Mouse (Mus musculus): Measurements from ENCODE around the gene Myog. TPM values are rescaled to one million over a fixed set of nuclear protein-coding genes. Genes with fewer than 3 reads are reported as not detected.

The Myog gene
- total and polyA plus RNA-seq, 2 experiments from 2014 or later, result 0.11 TPM; not detected in 1

DNA sequence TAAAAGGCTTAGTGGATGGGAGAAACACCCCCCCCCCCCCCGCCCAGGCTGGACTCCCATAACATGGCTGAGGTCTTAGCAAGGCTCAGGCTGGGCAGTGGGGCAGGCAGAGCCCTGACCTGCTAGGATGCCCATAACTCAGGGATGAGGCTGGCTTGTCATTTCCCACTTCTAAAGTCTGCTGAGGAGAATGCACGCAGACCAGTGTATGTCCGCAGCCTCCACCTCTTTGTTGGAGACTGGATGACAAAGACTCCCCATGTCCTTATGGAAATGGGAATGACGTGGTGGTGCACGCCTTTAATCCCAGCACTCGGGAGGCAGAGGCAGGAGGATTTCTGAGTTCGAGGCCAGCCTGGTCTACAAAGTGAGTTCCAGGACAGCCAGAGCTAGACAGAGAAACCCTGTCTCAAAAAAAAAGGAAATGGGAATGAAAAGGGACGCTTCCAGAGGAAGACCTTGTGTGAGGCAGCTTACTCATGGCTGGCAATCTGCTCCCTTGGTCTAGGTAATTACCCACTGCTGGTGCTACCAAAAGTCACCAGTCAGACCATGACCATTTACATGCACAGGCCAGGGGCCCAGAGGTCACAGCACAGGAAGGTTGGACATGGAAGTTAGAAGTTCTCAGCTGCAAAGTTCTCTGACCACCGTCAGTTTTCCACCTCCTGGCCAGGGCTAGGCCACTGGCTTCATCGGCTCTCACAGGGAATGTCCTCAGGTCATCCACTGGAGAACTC is 43.8 kb downstream of the Myog start:
- WGBS, result 81% methylated on average over 10 of the region's 10 CpGs
- H3K36me3 ChIP-seq (ENCODE audit: insufficient read depth, low read length), result peaks cover 9% of the 10 kb centered on the region; the same call in 1 of the 2 replicates

DNA sequence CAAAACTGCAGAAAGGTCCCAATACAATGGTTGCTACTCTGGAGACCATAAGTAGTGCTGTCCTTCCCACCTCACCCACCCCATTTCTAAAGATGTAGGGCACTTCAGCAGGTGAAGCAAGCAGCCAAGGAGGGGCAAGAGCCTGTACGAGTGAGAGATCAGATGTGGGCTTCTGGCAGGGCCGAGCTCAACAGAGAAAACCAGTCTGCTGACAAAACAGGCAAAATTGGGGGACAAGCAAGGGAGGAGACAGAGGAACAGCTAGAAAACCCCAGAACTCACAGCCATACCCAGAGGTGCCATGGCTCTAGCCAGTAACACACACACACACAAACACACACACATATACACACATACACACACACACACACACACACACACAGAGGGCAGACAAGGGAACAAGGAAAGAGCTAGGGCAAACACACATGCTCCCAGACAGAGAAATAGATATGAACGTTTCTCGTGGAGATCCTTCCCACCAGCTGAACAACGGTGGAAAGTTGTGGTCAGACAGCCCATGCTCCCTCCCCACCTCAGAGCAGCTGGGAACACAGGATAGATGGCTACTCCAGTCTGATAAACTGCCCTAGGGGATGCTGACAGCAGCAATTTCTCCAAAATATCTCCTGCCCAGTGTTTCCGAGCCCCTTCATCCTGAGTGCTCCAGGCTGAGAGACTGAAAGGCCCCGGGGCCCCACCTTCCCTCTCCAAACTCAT is 44.5 kb downstream of the Myog start:
- no peaks in the 10 kb centered on the region for H3K27me3 ChIP-seq (ENCODE audit: insufficient read depth, low read length)
- H3K4me2 ChIP-seq (ENCODE audit: low read depth, low read length, poor library complexity, severe bottlenecking), result no peak overlapping the region
- TF ChIP-seq CTCF (IDR thresholded peaks at IDR 0.05), result no peak
- 82% methylated on average over 7 of the region's 7 CpGs for WGBS
- H3K27ac ChIP-seq (ENCODE audit: low read depth, low read length), result no peak overlapping the region
- H3K4me1 ChIP-seq (ENCODE audit: insufficient read depth, low read length), result peaks cover 3% of the 10 kb centered on the region; the same call in 1 of the 2 replicates
- no peak overlapping the region for H3K4me3 ChIP-seq (ENCODE audit: low read depth, low read length)
- no peak overlapping the region for H3K9ac ChIP-seq (replicated peaks; ENCODE audit: low read length, poor library complexity, severe bottlenecking)
- DNase-seq (ENCODE audit: low spot score), result no peak
- no peak for ATAC-seq (ENCODE audit: low FRiP score)
- no peaks in the 10 kb centered on the region for H3K9me3 ChIP-seq (ENCODE audit: low read length)
- H3K36me3 ChIP-seq (ENCODE audit: insufficient read depth, low read length), result 0 out of 2 replicates have a peak, but pooled peaks cover 2% of the 10 kb centered on the region

More for the DNA sequence above, 43.8 kb downstream of the Myog start:
- no peak for ATAC-seq (ENCODE audit: low FRiP score)
- no peaks in the 10 kb centered on the region for H3K9me3 ChIP-seq (ENCODE audit: low read length)
- H3K9ac ChIP-seq (replicated peaks; ENCODE audit: low read length, poor library complexity, severe bottlenecking), result no peak overlapping the region
- H3K4me2 ChIP-seq (ENCODE audit: low read depth, low read length, poor library complexity, severe bottlenecking), result no peak overlapping the region
- DNase-seq (ENCODE audit: low spot score), result no peak
- no peak overlapping the region for H3K4me3 ChIP-seq (ENCODE audit: low read depth, low read length)
- no peak overlapping the region for H3K27ac ChIP-seq (ENCODE audit: low read depth, low read length)
- TF ChIP-seq CTCF (IDR thresholded peaks at IDR 0.05), result no peak
- no peaks in the 10 kb centered on the region for H3K27me3 ChIP-seq (ENCODE audit: insufficient read depth, low read length)
- peaks cover 3% of the 10 kb centered on the region; the same call in 1 of the 2 replicates for H3K4me1 ChIP-seq (ENCODE audit: insufficient read depth, low read length)

DNA sequence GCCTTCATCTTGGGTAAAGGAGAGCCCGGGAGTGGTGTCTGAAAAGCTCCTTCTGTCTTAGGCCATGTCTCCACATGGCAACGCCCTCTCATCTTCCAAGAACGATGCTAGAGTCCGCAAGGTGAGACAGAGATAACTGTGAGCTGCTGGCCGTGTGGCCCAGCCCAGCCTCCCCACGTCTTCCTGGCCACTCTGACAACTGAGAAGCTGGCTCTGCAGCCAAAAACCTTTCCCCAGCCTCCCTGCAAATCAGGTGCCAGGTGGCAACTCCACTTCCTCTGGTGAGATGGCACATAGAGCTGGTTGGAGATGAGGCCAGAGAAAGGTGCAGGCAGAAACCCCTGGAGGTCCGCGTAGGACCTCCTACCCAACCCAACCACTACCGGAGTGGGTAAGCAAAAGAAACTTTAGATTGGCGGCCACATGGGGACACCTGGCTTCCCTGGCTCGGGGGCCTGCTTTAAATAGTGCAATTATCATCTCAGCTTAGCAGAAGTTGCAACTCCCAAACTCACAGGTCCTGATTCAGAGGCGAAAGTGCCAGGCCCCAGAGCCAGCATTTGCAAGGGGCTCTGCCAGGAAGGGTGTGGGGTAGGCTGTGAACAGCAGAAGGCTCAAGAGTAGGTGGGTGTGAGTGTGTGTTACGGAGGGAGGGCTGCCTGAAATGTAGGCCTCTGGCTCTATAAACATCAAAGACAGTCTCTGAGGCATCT is 45.6 kb downstream of the Myog start:
- H3K9me3 ChIP-seq (ENCODE audit: low read length), result no peaks in the 10 kb centered on the region
- no peak overlapping the region for H3K4me3 ChIP-seq (ENCODE audit: low read depth, low read length)
- no peak overlapping the region for H3K27ac ChIP-seq (ENCODE audit: low read depth, low read length)
- no peak overlapping the region for H3K4me2 ChIP-seq (ENCODE audit: low read depth, low read length, poor library complexity, severe bottlenecking)
- no peaks in the 10 kb centered on the region for H3K27me3 ChIP-seq (ENCODE audit: insufficient read depth, low read length)
- H3K36me3 ChIP-seq (ENCODE audit: insufficient read depth, low read length), result no peaks in the 10 kb centered on the region
- 73% methylated on average over 13 of the region's 13 CpGs for WGBS
- no peak for TF ChIP-seq CTCF (IDR thresholded peaks at IDR 0.05)
- DNase-seq (ENCODE audit: low spot score), result no peak
- no peak overlapping the region for H3K9ac ChIP-seq (replicated peaks; ENCODE audit: low read length, poor library complexity, severe bottlenecking)
- H3K4me1 ChIP-seq (ENCODE audit: insufficient read depth, low read length), result peaks cover 3% of the 10 kb centered on the region; the same call in 1 of the 2 replicates
- ATAC-seq (ENCODE audit: low FRiP score), result no peak

DNA sequence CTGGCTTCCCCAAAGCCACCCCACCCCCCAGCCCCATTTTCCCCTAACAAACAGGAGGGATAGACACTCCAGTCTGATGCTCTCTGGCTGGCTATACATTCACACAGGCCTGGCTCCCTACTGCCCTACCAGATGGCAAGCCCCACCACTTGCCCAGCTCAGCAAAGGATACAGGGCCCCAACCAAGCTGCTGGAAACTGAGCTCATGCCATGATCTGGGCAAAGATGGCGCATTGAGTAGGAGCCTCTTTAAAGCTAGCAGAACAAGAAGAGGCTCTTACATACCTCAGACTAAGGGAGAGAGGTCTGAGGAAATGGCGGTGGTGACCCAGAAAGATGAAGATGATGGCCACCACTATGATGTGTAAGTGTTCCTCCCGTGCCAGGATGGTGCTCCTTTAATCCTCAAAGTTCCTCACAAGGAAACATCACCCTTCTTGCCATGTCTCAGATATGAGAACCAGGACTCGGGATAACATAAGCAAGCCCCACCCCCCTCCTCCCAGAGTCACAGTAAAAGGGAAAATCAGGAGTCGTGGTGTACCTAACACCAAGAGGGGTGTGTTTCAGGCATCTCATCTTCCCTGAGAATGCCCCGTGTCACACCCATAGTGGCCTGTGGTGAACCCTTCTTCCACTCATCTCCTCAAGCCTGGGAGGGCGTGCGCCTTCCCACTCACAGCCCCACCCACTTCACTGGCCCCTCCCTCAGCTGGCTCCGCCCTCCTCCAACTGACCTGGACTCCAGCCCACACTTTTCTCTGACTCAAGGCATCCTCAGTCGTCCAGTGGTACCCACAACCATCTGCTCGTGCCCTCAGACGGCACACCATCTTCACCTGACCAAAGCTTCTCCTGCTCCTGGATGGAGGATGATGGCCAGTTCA is 46.4 kb downstream of the Myog start:
- 90% methylated on average over 12 of the region's 12 CpGs for WGBS
- DNase-seq (ENCODE audit: low spot score), result peak; percentile 22

DNA sequence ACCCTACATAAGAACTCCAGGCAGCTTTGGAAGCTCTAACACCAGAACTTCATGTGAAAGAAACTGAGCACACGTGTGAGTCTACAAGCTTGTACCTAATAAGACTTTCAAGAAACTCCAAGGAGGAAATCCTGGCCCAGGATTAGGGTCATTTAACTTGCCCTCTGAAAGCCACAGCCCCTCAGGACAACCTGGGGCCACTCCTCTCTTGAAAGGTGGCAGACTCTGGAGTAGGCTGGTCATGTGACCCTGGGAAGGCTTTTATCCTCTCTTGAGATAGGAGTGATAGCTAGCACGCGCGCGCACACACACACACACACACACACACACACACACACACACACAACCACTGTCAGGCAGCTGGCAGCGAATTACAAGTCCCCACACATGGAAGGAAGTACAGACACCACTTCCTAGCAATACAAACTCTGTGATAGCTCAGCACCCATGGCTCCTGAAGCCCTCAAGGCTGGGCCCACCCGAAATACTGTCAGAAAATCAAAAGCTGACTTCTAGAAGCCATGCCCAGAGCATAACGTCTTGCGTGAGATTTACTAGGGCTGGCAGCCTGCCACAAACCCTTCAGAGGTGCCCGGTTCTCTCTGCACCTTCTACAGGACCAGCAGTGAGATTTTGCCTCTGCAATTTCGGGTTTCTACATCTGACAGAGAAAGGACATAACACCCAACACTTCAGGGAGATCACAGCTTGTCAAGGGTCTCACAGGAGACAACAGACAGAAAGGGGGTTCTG is 47.3 kb downstream of the Myog start:
- H3K9me3 ChIP-seq (ENCODE audit: low read length), result no peaks in the 10 kb centered on the region
- ATAC-seq (ENCODE audit: low FRiP score), result no peak

More for the DNA sequence above, 46.4 kb downstream of the Myog start:
- no peak for TF ChIP-seq CTCF (IDR thresholded peaks at IDR 0.05)
- no peak overlapping the region for H3K4me3 ChIP-seq (ENCODE audit: low read depth, low read length)
- H3K36me3 ChIP-seq (ENCODE audit: insufficient read depth, low read length), result no peaks in the 10 kb centered on the region
- H3K4me1 ChIP-seq (ENCODE audit: insufficient read depth, low read length), result peaks cover 3% of the 10 kb centered on the region; the same call in 1 of the 2 replicates
- no peaks in the 10 kb centered on the region for H3K9me3 ChIP-seq (ENCODE audit: low read length)
- H3K27me3 ChIP-seq (ENCODE audit: insufficient read depth, low read length), result no peaks in the 10 kb centered on the region
- no peak overlapping the region for H3K9ac ChIP-seq (replicated peaks; ENCODE audit: low read length, poor library complexity, severe bottlenecking)
- no peak overlapping the region for H3K4me2 ChIP-seq (ENCODE audit: low read depth, low read length, poor library complexity, severe bottlenecking)
- ATAC-seq (ENCODE audit: low FRiP score), result no peak
- no peak overlapping the region for H3K27ac ChIP-seq (ENCODE audit: low read depth, low read length)

More for the DNA sequence above, 47.3 kb downstream of the Myog start:
- H3K27me3 ChIP-seq (ENCODE audit: insufficient read depth, low read length), result no peaks in the 10 kb centered on the region
- H3K4me1 ChIP-seq (ENCODE audit: insufficient read depth, low read length), result peaks cover 3% of the 10 kb centered on the region; the same call in 1 of the 2 replicates
- no peak overlapping the region for H3K4me2 ChIP-seq (ENCODE audit: low read depth, low read length, poor library complexity, severe bottlenecking)
- WGBS, result 81% methylated on average over 11 of the region's 11 CpGs
- H3K9ac ChIP-seq (replicated peaks; ENCODE audit: low read length, poor library complexity, severe bottlenecking), result no peak overlapping the region
- DNase-seq (ENCODE audit: low spot score), result no peak
- no peak overlapping the region for H3K27ac ChIP-seq (ENCODE audit: low read depth, low read length)
- TF ChIP-seq CTCF (IDR thresholded peaks at IDR 0.05), result no peak
- H3K36me3 ChIP-seq (ENCODE audit: insufficient read depth, low read length), result no peaks in the 10 kb centered on the region
- H3K4me3 ChIP-seq (ENCODE audit: low read depth, low read length), result no peak overlapping the region
